Mouse (Mus musculus): Measurements from ENCODE around the gene Tnik. TPM values are rescaled to one million over a fixed set of nuclear protein-coding genes. Genes with fewer than 3 reads are reported as not detected.

The Tnik gene
- total RNA-seq, 2 experiments from 2014 or later: 6.2 to 9.2 TPM

- ATAC-seq (replicated peaks; ENCODE audit: poor library complexity): no peak
Measured at GRCm38 (mm10) chr3:28591345-28591744, 328.3 kb downstream of the Tnik start.

GRCm38 (mm10) chr3:28593922-28594321, 330.9 kb downstream of the Tnik start:
- ATAC-seq (replicated peaks; ENCODE audit: poor library complexity): no peak

DNA sequence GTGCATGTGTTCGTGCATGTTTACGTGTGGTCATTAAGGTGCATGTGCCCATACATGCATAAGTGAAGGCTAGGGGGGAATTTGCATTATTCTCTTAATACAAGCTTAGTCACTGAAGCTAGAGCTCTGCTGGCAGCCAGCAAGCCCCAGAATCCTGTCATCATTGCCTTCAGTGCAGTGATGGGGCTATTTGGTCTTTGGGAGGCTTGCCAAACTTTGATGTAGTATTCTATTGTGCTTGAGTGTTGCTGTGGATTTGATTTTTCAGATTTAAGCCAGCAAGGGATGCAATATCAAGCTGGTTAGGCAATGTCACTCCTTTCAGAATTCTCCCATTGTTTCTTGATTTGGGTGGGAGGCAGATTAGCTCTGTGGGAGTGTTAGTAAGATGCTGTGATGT, 336.5 kb downstream of the Tnik start:
- no peak for ATAC-seq (replicated peaks; ENCODE audit: poor library complexity)

DNA sequence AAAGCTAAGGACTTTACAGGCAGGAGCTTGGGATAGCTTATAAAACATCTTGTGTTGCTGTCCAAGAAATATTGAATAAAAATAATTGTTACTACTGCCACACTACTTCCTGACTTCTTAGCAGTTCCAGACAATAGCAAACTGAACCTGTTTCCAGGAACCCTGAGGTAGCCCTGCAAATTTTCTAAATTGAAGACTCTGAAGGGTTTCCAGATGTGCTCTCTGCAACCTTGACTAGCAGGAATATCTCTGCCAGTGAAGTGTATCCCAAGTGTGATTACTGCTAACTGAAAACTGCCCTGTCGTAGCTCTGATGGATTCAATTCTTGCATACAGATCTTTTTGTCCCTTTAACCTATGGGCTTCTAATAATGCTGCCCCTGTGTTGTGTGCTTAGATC, 343.7 kb downstream of the Tnik start:
- no peak for ATAC-seq (replicated peaks; ENCODE audit: poor library complexity)

- ATAC-seq (replicated peaks; ENCODE audit: poor library complexity): no peak
Measured at GRCm38 (mm10) chr3:28612330-28612729, 349.3 kb downstream of the Tnik start.

DNA sequence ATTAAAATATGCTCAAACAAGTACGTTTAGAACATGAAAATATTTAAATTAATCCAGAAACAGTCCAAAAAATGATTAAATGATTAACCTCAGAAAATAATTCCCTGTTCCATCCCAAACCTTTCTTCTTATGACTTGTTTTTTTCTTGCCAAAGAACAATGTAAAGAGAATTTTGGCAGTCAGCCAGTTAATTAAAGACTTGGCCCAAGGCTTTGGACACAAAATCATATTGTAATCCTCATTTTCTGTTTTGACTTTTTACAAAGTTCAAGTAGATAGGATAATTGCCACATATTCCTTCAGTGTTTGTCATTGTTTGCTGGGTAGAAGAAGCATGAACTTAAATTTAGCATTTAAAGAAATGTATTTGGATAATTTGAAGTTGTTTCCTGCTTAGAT, 353.4 kb downstream of the Tnik start:
- ATAC-seq (replicated peaks; ENCODE audit: poor library complexity): no peak

DNA sequence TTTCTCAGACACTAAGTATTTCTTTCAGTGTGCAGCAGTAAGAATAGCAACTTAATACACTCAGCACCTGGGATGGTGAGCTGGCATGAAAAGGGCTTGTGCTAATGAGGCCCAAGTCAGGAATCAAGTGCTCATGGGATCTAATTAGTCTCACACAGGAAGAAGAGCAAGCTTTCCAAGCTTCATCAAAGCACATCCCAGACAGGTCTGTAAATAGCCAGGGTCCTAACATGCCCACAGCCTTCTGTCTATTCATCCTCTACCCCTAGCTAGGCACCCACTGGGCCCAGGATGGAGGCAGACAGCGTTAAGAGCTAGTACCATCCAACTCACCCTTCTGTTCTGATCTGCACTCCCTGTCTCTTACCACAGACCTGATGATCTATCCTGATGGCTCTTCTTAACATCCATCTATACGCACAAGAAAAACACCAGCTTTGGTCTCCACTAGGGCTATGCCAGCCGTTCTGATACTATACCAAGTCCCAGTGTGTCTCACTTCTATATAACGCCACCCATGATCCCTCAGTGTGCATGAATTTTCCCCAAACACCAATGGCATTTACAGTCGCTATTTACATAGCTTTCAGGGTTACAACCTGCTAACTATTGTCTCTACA, 354.1 kb downstream of the Tnik start:
- ATAC-seq (replicated peaks; ENCODE audit: poor library complexity): no peak

DNA sequence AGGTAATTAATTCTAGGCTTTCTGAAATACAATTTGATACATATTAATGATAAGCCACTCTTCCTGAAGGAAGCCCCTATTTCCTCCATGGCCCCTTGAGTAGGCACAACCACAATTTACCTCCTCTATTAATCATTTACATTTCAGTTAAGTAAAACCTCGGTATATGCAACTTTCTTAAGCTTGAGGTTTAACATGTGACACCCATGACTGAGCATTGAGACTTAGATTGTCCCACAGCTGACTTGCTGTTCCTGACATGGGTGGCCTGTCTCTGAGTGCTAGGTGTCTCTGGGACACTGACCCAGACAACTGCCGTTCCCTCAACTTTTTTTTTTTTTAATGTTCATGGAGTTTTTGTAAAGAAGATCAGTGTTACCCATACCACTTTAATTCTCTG, 358.8 kb downstream of the Tnik start:
- ATAC-seq (replicated peaks; ENCODE audit: poor library complexity): no peak

- ATAC-seq (replicated peaks; ENCODE audit: poor library complexity): no peak
Measured at GRCm38 (mm10) chr3:28626816-28627215, 363.8 kb downstream of the Tnik start.

- ATAC-seq (replicated peaks; ENCODE audit: poor library complexity): no peak
Measured at GRCm38 (mm10) chr3:28636778-28637177, 373.8 kb downstream of the Tnik start.

DNA sequence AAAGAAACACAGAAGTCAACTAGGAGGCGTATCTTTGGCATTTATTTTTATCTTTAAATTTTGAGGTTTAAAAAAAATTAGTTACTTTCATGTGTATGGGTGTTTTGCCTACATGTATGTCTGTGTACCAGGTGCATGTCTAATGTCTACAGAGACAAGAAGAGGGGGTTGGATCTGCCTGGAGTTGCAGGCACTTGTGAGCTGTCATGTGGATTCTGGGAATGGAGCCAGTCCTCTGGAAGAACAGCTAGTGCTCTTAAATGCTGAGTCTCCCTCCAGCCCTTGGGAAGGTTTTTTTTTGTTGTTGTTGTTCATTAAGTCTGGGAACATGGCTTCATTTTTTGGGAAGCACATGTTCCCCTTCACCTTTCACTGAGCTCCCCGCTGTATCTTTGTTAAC, 375.9 kb downstream of the Tnik start:
- ATAC-seq (replicated peaks; ENCODE audit: poor library complexity): no peak

- ATAC-seq (replicated peaks; ENCODE audit: poor library complexity): no peak
Measured at GRCm38 (mm10) chr3:28643252-28643947, 380.4 kb downstream of the Tnik start.

- no peak for ATAC-seq (replicated peaks; ENCODE audit: poor library complexity)
Measured at GRCm38 (mm10) chr3:28652574-28652973, 389.6 kb downstream of the Tnik start.

GRCm38 (mm10) chr3:28653043-28653442, 390.0 kb downstream of the Tnik start:
- no peak for ATAC-seq (replicated peaks; ENCODE audit: poor library complexity)

GRCm38 (mm10) chr3:28654740-28655139, 391.7 kb downstream of the Tnik start:
- ATAC-seq (replicated peaks; ENCODE audit: poor library complexity): no peak

DNA sequence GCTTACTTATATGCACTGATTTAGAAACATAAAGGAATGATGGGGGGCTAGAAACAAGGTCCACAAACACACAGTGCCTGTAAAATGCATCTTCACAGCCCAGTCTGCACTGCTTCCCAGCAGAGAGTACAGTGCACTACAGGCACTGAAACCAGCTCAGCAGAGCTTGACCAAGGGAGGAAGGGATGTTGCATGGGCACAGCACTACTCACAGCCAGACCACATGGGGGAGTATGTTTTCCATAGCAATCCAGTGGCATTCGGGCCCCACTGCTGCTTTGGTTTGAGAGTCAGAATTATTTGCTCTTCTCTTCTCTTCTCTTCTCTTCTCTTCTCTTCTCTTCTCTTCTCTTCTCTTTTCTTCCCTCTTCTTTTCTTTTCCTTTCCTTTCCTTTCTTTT, 395.3 kb downstream of the Tnik start:
- ATAC-seq (replicated peaks; ENCODE audit: poor library complexity): no peak

DNA sequence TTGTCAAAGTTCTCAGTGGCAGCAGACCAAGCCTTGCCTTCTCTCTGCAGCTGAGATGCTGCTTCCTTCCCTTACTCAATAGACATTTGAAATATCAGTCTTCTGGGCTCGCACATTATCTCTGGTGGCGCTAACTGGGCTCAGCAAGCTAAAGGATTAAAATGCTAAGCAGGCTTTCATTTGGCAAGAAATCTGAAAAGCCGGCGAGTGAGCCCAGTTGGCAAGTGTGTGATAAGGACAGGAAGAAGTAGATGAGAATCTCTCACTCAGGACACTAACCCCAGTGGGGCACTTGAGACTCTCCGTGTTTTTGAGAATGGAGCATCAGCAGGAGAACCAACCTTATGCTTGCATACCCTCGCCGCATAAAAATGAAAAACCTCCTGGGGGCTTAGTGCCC, 417.8 kb downstream of the Tnik start:
- ATAC-seq (replicated peaks; ENCODE audit: poor library complexity): no peak

- ATAC-seq (replicated peaks; ENCODE audit: poor library complexity): no peak
Measured at GRCm38 (mm10) chr3:28681866-28682265, 418.9 kb downstream of the Tnik start.

DNA sequence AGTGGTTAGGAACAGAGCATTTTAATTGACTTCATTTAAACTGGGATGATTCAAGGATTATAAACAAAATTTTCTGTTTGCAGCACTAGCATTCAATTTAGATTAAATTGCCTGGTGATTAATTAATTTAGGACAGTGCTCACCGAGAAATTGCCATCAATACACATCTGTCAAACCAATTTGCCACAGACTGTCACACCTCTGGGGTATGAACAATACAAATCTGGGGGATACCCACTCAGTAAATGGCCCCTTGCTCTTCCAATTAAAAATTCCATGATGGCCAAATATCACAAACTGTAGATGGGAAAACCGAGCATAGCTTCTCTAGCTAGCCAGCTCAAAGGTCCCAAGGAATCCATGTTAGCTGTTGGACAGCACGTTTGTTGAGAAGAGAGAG, 419.4 kb downstream of the Tnik start:
- no peak for ATAC-seq (replicated peaks; ENCODE audit: poor library complexity)

GRCm38 (mm10) chr3:28685510-28685909, 422.5 kb downstream of the Tnik start:
- ATAC-seq (replicated peaks; ENCODE audit: poor library complexity): no peak

DNA sequence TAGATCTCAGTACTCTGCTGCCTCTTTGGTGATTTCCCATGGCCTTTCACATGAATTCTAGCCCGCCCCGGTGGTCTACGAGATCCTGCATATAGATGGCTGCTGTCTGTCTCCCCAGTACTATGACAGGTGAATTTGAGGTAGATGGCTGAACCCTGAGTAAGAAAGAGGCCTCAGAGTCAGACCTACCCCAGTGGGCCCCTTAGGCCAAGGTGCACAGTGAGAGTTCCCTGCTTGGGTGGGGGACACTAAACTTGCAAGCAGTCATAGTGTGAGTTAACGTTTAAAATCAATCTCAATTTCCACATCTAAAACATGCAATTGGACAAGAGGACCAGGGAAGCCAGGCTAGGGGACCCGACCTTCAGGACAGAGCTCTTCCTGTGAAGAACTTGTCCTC, 431.8 kb downstream of the Tnik start:
- ATAC-seq (replicated peaks; ENCODE audit: poor library complexity): no peak

DNA sequence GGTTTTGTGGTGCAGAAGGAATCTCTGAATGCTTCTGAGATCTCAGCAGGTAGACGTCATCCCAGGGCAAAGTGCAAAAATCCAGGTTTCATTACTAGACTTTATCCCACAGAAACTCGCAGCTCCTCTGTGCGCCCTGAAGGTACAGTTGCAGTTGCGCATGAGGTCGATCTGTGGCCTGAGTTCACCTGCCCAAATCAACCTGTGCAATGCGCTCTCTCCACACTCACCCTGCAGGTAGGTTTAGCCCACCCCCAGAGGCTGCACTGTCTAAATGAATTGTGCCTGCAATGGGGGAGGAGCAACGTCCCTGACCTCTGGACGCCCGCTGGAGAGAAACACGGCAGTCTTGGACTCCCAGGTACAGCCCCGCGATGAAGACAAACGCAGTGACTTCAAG, 432.6 kb downstream of the Tnik start:
- no peak for ATAC-seq (replicated peaks; ENCODE audit: poor library complexity)

- no peak for ATAC-seq (replicated peaks; ENCODE audit: poor library complexity)
Measured at GRCm38 (mm10) chr3:28696162-28696561, 433.1 kb downstream of the Tnik start.
